Mouse (Mus musculus): ENCODE data around the gene Fzr1.

Fzr1 gene

GRCm38 (mm10) chr10:81378553-81379182 lies 352 bp upstream of the Fzr1 start:
- DNase-seq = peak; percentile 100

GRCm38 (mm10) chr10:81377362-81377664 lies 1.0 kb downstream of the Fzr1 start:
- no peak for DNase-seq

- no peak for DNase-seq
Observed at GRCm38 (mm10) chr10:81376561-81377361, 1.6 kb downstream of the Fzr1 start.

DNA sequence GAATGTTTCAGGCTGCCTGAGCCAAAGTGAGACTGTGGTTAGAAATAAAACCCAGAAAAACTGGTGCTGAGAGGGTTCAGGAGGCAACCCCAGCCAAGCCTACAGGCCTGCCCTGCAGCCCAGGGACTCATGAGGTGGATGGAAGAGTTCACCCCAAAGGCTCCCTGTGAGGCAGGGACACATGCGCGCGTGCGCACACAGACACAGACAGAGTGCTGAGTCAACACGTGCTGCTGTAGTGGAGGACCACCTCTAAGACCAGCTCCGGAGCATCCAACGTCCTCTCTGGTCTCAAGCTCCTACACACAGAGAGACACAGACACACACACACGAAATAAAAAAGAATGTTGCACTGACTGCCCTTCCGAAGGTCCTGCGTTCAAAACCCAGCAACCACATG lies 3.0 kb downstream of the Fzr1 start:
- no peak for DNase-seq

GRCm38 (mm10) chr10:81367207-81367495 lies 11.2 kb downstream of the Fzr1 start:
- no peak for DNase-seq

- no peak for DNase-seq
Observed at GRCm38 (mm10) chr10:81366477-81367206, 11.7 kb downstream of the Fzr1 start.

DNA sequence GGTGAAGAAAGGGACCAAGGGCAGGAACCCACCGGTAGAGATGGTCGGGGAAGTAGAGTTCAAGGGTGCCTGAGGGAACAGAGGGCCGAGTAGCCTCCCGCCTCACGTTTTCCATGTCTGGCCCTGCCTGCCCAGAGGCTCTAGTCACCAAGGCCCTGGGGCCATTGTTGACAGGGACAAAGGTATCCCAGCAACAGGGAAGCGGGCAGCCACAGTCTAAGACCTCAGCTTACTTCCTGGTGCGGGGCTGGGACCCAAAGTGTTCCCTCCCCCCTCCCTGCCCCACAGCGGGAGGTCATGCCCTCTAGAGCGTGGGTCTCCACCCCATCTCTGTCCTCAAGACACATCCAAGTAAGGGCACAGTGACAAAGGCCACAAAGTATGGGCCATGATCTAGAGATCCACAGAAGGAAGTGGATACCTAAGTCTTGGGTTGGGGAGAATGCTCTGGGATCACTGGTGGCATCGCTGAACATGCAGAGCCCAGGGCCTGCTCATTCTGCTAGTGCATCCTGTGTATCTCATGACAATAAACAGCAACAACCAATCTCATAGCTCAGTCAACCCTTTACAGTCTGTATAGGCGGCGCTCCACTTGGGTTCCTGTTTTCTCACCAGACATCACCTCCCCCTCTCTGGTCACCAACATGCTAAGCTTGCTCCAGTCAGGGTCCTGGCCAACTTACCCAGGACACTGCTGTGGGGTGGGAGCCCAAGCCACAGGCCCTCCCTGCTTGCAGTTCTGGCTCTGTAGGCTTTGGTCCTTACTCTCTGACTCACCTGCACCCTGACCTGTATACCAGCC lies 12.4 kb downstream of the Fzr1 start, which contains the start of gene 4930404N11Rik:
Gene 4930404N11Rik, minus strand, starts transcription at position 145 of the 805 bp plus-strand sequence.
- DNase-seq = no peak

DNA sequence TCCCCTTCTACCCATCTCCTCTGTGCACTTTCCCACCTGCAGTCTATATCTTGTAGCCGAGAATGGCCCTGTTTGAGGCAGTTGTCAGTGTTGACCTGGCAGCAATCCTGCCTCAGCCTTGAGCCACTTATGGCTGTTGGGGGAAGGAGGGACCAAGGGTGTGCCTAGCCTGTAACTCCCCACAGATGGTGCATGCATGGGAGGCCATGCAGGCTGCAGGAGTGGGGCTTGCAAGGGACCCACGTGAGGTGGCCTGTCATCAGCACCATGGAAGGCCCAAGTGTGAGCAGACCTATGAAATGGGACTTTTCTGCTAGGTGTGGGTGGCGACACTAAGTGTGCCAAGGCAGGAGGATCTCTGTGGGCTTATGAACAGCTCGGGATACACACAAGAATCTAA lies 13.2 kb downstream of the Fzr1 start:
- no peak for DNase-seq

DNA sequence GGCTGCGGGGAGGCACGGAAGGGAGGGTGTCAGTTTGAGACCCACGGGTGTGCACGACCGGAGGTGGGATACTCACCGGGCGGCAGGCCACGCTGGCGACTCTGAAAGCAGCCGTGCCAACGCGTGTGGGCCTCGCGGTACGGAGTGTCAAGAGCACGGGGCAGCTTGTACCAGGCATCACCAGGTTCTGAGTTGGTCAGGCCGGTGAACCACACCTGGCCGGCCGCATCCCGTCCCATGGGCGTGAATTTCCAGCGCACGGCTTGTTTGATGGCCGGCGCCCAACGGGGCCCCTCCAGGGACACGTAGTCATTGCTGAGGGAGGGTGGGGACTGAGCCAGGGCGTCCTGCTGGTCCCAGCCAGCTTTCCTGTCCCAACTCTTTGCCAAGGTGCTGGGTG lies 13.7 kb downstream of the Fzr1 start:
- DNase-seq = no peak

- DNase-seq = no peak
Observed at GRCm38 (mm10) chr10:81363436-81364346, 14.6 kb downstream of the Fzr1 start.

GRCm38 (mm10) chr10:81362336-81362949 lies 15.9 kb downstream of the Fzr1 start:
- no peak for DNase-seq

DNA sequence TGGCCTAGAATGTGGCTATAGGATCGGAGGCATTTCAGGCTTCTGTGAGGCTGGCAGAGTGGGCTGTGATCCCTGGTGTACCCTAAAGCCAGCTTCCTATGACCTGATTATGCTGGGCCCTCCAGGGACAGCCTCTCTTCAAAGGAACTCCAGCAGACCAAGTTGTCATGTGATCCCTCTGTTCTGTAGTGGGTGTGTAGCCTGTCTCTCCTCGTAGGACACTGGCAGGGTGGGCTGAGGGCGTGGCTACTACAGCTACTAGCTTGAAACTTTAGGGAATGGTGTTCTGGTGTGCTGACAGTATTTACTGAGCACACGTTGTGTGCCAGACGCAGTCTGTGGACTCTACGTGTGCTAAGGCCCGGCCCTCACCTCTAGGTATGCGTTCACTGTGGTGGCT lies 17.6 kb downstream of the Fzr1 start:
- no peak for DNase-seq

GRCm38 (mm10) chr10:81358841-81359240 lies 19.5 kb downstream of the Fzr1 start:
- DNase-seq = peak; percentile 42

GRCm38 (mm10) chr10:81358209-81358608 lies 20.1 kb downstream of the Fzr1 start:
- no peak for DNase-seq

- peak; percentile 93 for DNase-seq
Observed at GRCm38 (mm10) chr10:81356991-81357844, 21.1 kb downstream of the Fzr1 start, which contains the start of gene Mfsd12. Gene Mfsd12, plus strand, starts transcription at chr10:81357491.

DNA sequence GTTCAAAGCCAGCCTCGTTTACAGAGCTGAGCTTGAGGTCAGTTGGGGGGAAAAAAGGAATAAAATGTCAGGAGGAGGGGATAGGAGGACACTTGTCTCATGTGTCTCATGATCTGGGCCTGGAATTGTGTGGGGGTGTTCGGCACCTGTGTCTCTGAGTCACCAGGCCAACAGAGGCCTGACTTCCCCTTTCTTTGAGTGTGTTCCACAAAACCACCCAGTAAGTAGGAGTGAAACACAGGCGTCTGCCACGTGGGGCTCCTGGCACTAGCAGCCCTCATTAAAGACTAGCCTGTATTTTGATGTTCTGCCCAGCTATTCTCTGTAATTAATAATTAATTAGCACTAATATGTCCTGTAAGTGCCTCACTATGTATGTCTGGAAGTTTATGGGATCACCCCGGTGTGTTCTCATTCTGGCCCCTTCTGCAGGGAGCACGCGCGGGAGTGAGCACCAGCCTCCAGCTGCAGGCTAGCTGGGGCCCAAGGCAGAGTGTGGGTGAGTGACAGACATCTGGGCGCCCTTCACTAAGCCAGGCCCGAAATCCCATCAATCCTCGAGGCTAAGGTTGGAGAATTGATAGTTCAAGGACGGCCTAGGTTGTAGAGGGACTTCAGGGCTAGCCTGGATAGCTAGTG lies 21.8 kb downstream of the Fzr1 start:
- DNase-seq = peak; percentile 40

DNA sequence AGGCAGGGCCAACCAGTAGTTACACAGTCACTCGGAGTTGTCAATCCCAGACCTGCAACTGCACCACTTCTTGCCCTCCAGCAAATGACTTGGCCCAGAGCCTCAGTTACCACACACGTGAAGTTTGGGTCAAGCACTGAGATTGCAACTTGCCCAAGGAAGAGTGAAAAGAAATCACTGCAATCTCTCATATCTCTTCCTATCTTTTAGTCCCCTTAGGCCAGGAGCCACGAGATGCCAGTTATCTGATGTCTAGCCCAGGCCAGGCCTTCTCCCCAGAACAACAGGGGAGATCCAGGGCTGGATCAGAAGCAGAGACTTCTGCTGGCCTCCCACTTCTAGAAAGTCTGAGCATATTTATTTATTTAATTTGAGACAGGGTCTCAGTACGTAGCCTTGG lies 22.8 kb downstream of the Fzr1 start:
- DNase-seq = no peak

DNA sequence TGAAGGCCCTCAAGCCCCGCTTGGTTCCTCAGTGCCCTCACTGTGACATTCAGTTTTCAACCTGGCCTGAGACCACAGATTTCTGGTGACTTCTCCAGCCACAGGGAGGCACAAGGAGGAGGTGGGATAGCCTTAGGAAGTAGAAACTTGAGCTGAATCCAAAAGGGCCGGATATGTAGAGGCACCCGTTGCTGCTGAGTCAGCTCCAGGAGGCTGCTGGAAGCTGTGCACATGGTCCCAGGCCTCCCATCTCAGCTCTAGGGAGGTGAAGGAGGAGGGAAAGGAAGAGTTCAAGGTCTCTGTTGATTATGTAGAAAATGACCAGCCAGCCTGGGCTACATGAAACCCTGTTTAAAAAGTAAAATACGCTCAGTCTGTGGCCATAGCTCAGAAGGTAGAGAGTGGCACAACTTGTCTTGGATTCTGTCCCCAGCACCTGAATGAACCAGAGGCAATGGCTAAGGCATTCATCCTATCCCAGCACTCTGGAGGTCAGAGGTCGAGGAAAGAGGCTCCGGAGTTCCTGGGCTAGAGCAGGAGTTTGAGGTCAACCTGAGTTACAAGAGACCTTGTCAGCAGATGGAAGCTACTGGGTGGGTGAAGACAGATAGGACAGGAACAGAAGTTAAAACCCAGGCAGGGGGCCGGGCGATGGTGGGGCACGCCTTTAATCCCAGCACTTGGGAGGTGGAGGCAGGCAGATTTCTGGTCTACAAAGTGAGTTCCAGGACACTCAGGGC lies 23.4 kb downstream of the Fzr1 start:
- DNase-seq = no peak

DNA sequence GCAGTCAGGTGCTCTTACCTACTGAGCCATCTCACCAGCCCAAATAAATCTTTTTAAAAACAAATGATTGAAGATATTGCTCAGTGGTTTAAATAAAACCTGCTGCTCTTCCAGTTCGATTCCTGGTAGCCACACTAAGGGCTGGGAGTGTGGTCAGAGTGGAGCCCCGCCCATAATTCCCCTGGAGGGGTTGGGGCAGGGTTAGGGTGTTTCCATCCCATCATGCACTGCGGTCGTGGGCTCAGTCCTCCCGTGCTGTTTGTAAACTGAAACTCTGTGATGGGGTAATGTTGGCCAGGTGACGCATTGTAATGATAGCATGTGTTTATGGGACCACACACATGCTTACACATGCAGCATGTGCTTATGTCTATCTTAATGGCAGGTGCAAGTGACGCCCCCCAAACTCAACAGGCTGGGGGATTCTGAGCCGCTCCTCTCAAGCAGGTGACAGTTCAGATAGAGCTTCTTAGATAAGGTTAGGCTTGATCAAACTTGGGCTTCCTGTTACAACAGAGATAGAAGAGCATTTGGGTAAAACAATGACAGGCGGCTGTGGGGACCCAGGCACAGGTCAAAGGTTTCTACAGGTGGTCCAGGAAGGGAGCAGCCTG lies 26.5 kb downstream of the Fzr1 start:
- DNase-seq = no peak

All from kidney, adult 18-20 months (tissue).